Mouse (Mus musculus): ENCODE measurements around the gene Wdr19. TPM values are rescaled to one million over a fixed set of nuclear protein-coding genes. Genes with fewer than 3 reads are reported as not detected.
"Not testable (repeated sequence)": the region's sequence is repeated elsewhere in the genome, so short reads cannot be mapped to it uniquely, and the experiment has no call there.

Gene Wdr19
- polyA plus RNA-seq, 1 experiment from 2014 or later: 15.6 TPM

- Histone ChIP-seq H3K27me3 (ENCODE audit: control insufficient read depth, insufficient read depth, low read length) (no peaks in the 10 kb centered on the region), H3K4me1 (ENCODE audit: control insufficient read depth, insufficient read depth, low read length) (no peaks in the 10 kb centered on the region), H3K9me3 (ENCODE audit: control insufficient read depth, low read length) (no peaks in the 10 kb centered on the region), H3K4me2 (ENCODE audit: low read depth, low read length) (no peak overlapping the region), H3K4me3 (ENCODE audit: low read depth, low read length) (no peak overlapping the region), H3K9ac (replicated peaks; ENCODE audit: low read depth, low read length) (no peak overlapping the region), H3K36me3 (ENCODE audit: control insufficient read depth, insufficient read depth, low read length) (peaks cover 7% of the 10 kb centered on the region; the same call in 1 of the 2 replicates), H3K27ac (ENCODE audit: low read depth, low read length) (no peak overlapping the region)
- ATAC-seq (ENCODE audit: low read depth): no peak
- 95% methylated on average over 3 of the region's 3 CpGs for WGBS
Measured at GRCm38 (mm10) chr5:65284171-65284570, 84.7 kb downstream of the Wdr19 start.

DNA sequence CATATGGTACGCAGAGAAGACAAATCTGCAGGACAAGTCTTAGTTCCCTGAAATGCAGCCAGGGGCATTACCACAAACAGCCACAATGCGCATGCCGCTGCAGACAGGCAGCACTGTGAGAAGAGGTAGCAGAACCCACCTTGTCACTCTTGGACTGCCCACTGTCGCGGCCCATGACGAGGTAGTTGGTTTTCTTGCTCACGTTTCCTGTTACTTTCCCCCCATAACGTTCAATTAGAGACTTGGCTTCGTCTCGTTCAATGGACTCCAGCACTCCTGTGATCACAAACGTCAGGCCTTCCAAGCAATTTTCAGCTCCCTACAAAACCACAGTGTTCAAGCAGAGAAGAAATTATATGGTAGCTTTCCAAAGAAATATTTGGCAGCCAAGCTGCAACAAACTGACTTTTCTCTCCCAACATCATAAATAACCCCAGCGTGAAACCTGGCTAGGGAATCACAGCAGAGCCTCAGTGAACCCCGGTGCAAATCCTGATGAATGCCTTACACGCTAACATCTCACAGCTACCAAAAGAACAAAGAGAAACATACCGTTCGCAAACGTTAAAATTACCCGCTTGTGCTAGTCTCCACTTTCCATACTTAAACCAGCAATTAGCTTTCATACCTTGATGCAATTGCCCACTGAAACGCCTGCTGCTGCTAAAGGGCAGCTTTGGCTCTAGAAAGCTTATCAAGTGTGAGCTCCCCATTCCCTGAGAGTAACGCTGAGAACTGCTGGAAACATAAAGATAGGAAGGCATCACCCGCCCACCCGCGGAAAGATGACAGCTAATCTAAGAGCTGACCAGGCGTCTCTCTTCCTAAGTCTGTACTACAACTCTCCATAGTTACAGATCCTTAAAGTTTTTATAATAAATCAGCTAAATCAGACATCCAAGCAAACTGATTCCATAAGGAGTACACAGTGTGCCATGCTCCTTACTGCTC is 88.5 kb downstream of the Wdr19 start:
- Histone ChIP-seq H3K27me3 (ENCODE audit: control insufficient read depth, insufficient read depth, low read length) (no peaks in the 10 kb centered on the region), H3K9ac (replicated peaks; ENCODE audit: low read depth, low read length) (no peak overlapping the region), H3K27ac (ENCODE audit: low read depth, low read length) (no peak overlapping the region), H3K36me3 (ENCODE audit: control insufficient read depth, insufficient read depth, low read length) (peaks cover 14% of the 10 kb centered on the region), H3K4me3 (ENCODE audit: low read depth, low read length) (no peak overlapping the region), H3K4me2 (ENCODE audit: low read depth, low read length) (no peak overlapping the region), H3K4me1 (ENCODE audit: control insufficient read depth, insufficient read depth, low read length) (no peaks in the 10 kb centered on the region), H3K9me3 (ENCODE audit: control insufficient read depth, low read length) (no peaks in the 10 kb centered on the region)
- WGBS: 90% methylated on average over 24 of the region's 24 CpGs
- ATAC-seq (ENCODE audit: low read depth): no peak

GRCm38 (mm10) chr5:65289009-65289408 is 89.5 kb downstream of the Wdr19 start:
- H3K27me3 ChIP-seq (ENCODE audit: control insufficient read depth, insufficient read depth, low read length); H3K4me3 ChIP-seq (ENCODE audit: low read depth, low read length); H3K4me2 ChIP-seq (ENCODE audit: low read depth, low read length); H3K9me3 ChIP-seq (ENCODE audit: control insufficient read depth, low read length); H3K27ac ChIP-seq (ENCODE audit: low read depth, low read length); H3K9ac ChIP-seq (replicated peaks; ENCODE audit: low read depth, low read length); ATAC-seq (ENCODE audit: low read depth); H3K4me1 ChIP-seq (ENCODE audit: control insufficient read depth, insufficient read depth, low read length): not testable (repeated sequence)
- H3K36me3 ChIP-seq (ENCODE audit: control insufficient read depth, insufficient read depth, low read length): peaks cover 14% of the 10 kb centered on the region
- WGBS: 91% methylated on average over 8 of the region's 8 CpGs

- Histone ChIP-seq H3K4me2 (ENCODE audit: low read depth, low read length) (no peak overlapping the region), H3K4me3 (ENCODE audit: low read depth, low read length) (no peak overlapping the region), H3K27ac (ENCODE audit: low read depth, low read length) (no peak overlapping the region), H3K27me3 (ENCODE audit: control insufficient read depth, insufficient read depth, low read length) (no peaks in the 10 kb centered on the region), H3K9ac (replicated peaks; ENCODE audit: low read depth, low read length) (no peak overlapping the region), H3K9me3 (ENCODE audit: control insufficient read depth, low read length) (no peaks in the 10 kb centered on the region), H3K4me1 (ENCODE audit: control insufficient read depth, insufficient read depth, low read length) (no peaks in the 10 kb centered on the region), H3K36me3 (ENCODE audit: control insufficient read depth, insufficient read depth, low read length) (peaks cover 13% of the 10 kb centered on the region)
- ATAC-seq (ENCODE audit: low read depth): no peak
- WGBS: 92% methylated on average over 6 of the region's 6 CpGs
Measured at GRCm38 (mm10) chr5:65293627-65294026, 94.1 kb downstream of the Wdr19 start.

DNA sequence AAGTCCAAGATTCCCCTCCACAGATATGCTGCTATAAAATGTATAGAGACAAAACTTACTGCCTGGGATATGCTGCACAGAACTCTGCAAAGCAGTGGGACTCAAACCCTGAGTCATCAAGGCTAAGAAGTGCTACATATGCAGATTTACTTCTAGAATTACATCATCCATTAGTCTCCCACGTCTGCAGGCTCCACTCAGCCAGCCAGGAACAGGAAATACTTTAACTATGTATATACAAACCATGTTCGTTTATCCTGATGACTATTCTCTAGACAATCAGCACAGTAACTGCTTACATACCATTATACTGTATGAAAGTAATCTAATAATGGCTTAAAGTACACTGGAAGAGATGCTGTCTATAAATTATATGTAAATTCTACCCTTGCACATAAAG is 94.8 kb downstream of the Wdr19 start:
- H3K27me3 ChIP-seq (ENCODE audit: control insufficient read depth, insufficient read depth, low read length): no peaks in the 10 kb centered on the region
- 76% methylated on average over 2 of the region's 2 CpGs for WGBS
- peaks cover 13% of the 10 kb centered on the region for H3K36me3 ChIP-seq (ENCODE audit: control insufficient read depth, insufficient read depth, low read length)

GRCm38 (mm10) chr5:65298167-65298950 is 98.9 kb downstream of the Wdr19 start:
- Histone ChIP-seq H3K9ac (replicated peaks; ENCODE audit: low read depth, low read length) (no peak overlapping the region), H3K27me3 (ENCODE audit: control insufficient read depth, insufficient read depth, low read length) (no peaks in the 10 kb centered on the region), H3K27ac (ENCODE audit: low read depth, low read length) (no peak overlapping the region), H3K4me1 (ENCODE audit: control insufficient read depth, insufficient read depth, low read length) (no peaks in the 10 kb centered on the region), H3K36me3 (ENCODE audit: control insufficient read depth, insufficient read depth, low read length) (peaks cover 6% of the 10 kb centered on the region; the same call in 1 of the 2 replicates), H3K4me2 (ENCODE audit: low read depth, low read length) (no peak overlapping the region), H3K4me3 (ENCODE audit: low read depth, low read length) (no peak overlapping the region), H3K9me3 (ENCODE audit: control insufficient read depth, low read length) (no peaks in the 10 kb centered on the region)
- ATAC-seq (ENCODE audit: low read depth): no peak
- WGBS: 94% methylated on average over 7 of the region's 7 CpGs

More for the DNA sequence above, 94.8 kb downstream of the Wdr19 start:
- Histone ChIP-seq H3K9me3 (ENCODE audit: control insufficient read depth, low read length) (no peaks in the 10 kb centered on the region), H3K4me3 (ENCODE audit: low read depth, low read length) (no peak overlapping the region), H3K27ac (ENCODE audit: low read depth, low read length) (no peak overlapping the region), H3K4me2 (ENCODE audit: low read depth, low read length) (no peak overlapping the region), H3K4me1 (ENCODE audit: control insufficient read depth, insufficient read depth, low read length) (no peaks in the 10 kb centered on the region), H3K9ac (replicated peaks; ENCODE audit: low read depth, low read length) (no peak overlapping the region)
- ATAC-seq (ENCODE audit: low read depth): no peak

DNA sequence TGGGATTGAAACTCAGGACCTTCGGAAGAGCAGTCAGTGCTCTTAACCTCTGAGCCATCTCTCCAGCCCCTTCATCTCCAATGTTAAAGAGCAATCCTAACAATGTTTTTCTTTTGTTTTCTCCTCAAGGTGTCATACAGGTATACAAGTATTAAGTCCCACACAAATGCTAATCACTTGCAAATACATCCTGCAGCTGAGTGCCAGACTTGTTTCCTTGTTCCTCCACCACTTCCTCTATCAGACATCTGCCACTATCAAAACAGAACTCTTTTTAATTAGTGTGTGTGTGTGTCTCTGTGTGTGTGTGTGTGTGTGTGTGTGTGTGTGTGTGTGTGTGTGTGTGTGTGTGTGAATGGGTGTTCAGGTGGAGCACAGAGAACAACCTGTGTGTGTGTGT is 100.1 kb downstream of the Wdr19 start:
- not testable (repeated sequence) for H3K4me3 ChIP-seq (ENCODE audit: low read depth, low read length); H3K27me3 ChIP-seq (ENCODE audit: control insufficient read depth, insufficient read depth, low read length); H3K4me1 ChIP-seq (ENCODE audit: control insufficient read depth, insufficient read depth, low read length); H3K9ac ChIP-seq (replicated peaks; ENCODE audit: low read depth, low read length); H3K36me3 ChIP-seq (ENCODE audit: control insufficient read depth, insufficient read depth, low read length); ATAC-seq (ENCODE audit: low read depth); H3K27ac ChIP-seq (ENCODE audit: low read depth, low read length); H3K9me3 ChIP-seq (ENCODE audit: control insufficient read depth, low read length); H3K4me2 ChIP-seq (ENCODE audit: low read depth, low read length)
- WGBS: 90% methylated on average over 1 of the region's 1 CpGs

GRCm38 (mm10) chr5:65300121-65300520 is 100.6 kb downstream of the Wdr19 start:
- H3K4me2 ChIP-seq (ENCODE audit: low read depth, low read length): no peak overlapping the region
- WGBS: 93% methylated on average over 9 of the region's 9 CpGs
- H3K4me1 ChIP-seq (ENCODE audit: control insufficient read depth, insufficient read depth, low read length): no peaks in the 10 kb centered on the region
- no peak for ATAC-seq (ENCODE audit: low read depth)
- no peaks in the 10 kb centered on the region for H3K9me3 ChIP-seq (ENCODE audit: control insufficient read depth, low read length)
- no peak overlapping the region for H3K27ac ChIP-seq (ENCODE audit: low read depth, low read length)
- peaks cover 6% of the 10 kb centered on the region; the same call in 1 of the 2 replicates for H3K36me3 ChIP-seq (ENCODE audit: control insufficient read depth, insufficient read depth, low read length)
- no peak overlapping the region for H3K4me3 ChIP-seq (ENCODE audit: low read depth, low read length)
- no peak overlapping the region for H3K9ac ChIP-seq (replicated peaks; ENCODE audit: low read depth, low read length)
- H3K27me3 ChIP-seq (ENCODE audit: control insufficient read depth, insufficient read depth, low read length): no peaks in the 10 kb centered on the region

DNA sequence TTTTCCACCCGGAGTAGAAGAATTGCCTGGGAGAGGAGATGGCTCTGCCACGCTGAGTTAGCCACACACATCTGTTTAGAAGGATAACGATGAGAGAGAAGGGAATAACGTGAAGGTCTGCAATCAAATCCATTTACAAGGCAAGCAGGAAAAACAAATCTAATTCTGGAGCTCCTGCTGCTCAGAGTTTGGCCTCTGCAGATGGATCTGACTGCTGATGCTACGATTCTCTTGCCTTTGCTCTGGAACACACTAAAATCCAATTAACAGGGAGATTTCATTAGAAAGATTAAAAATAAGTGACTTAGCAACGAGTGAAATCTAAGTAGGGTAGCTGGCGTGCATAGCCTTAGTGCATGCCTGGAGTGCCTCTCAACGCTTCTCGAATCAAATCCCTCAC is 106.0 kb downstream of the Wdr19 start:
- Histone ChIP-seq H3K9me3 (ENCODE audit: control insufficient read depth, low read length) (no peaks in the 10 kb centered on the region), H3K4me2 (ENCODE audit: low read depth, low read length) (no peak overlapping the region)
- 79% methylated on average over 9 of the region's 9 CpGs for WGBS

More for the DNA sequence above, 106.0 kb downstream of the Wdr19 start:
- ATAC-seq (ENCODE audit: low read depth): no peak
- Histone ChIP-seq H3K9ac (replicated peaks; ENCODE audit: low read depth, low read length) (no peak overlapping the region), H3K36me3 (ENCODE audit: control insufficient read depth, insufficient read depth, low read length) (no peaks in the 10 kb centered on the region), H3K27me3 (ENCODE audit: control insufficient read depth, insufficient read depth, low read length) (no peaks in the 10 kb centered on the region), H3K4me3 (ENCODE audit: low read depth, low read length) (no peak overlapping the region), H3K4me1 (ENCODE audit: control insufficient read depth, insufficient read depth, low read length) (no peaks in the 10 kb centered on the region), H3K27ac (ENCODE audit: low read depth, low read length) (no peak overlapping the region)

Measured in neural tube, embryonic 14.5 days (tissue).